Mouse (Mus musculus): ENCODE results near the gene Pbp2.

Pbp2 gene

GRCm38 (mm10) chr6:135310305-135310704 is at the start of gene Pbp2:
TSS of gene Pbp2 (minus strand) at chr6:135310405.
- no peak for DNase-seq

GRCm38 (mm10) chr6:135354953-135355352 is 44.7 kb upstream of the Pbp2 start:
- DNase-seq: no peak

GRCm38 (mm10) chr6:135352537-135352936 is 42.3 kb upstream of the Pbp2 start:
- no peak for DNase-seq

GRCm38 (mm10) chr6:135351638-135352302 is 41.6 kb upstream of the Pbp2 start:
- DNase-seq: no peak

GRCm38 (mm10) chr6:135341076-135341378 is 30.8 kb upstream of the Pbp2 start:
- no peak for DNase-seq

GRCm38 (mm10) chr6:135340355-135341075 is 30.3 kb upstream of the Pbp2 start:
- DNase-seq: no peak

- DNase-seq: no peak
Observed at GRCm38 (mm10) chr6:135336376-135336775, 26.2 kb upstream of the Pbp2 start.

- DNase-seq: no peak
Observed at GRCm38 (mm10) chr6:135333994-135334651, 23.9 kb upstream of the Pbp2 start.

- DNase-seq: no peak
Observed at GRCm38 (mm10) chr6:135332737-135333281, 22.6 kb upstream of the Pbp2 start.

- no peak for DNase-seq
Observed at GRCm38 (mm10) chr6:135331916-135332315, 21.7 kb upstream of the Pbp2 start.

GRCm38 (mm10) chr6:135326847-135327246 is 16.6 kb upstream of the Pbp2 start:
- no peak for DNase-seq

GRCm38 (mm10) chr6:135324686-135325300 is 14.6 kb upstream of the Pbp2 start:
- DNase-seq: no peak

- DNase-seq: no peak
Observed at GRCm38 (mm10) chr6:135324111-135324510, 13.9 kb upstream of the Pbp2 start.

- peak; percentile 31 to 49 for DNase-seq
Observed at GRCm38 (mm10) chr6:135323311-135323982, 13.2 kb upstream of the Pbp2 start.

- no peak for DNase-seq
Observed at GRCm38 (mm10) chr6:135322749-135323148, 12.5 kb upstream of the Pbp2 start.

GRCm38 (mm10) chr6:135319431-135319933 is 9.3 kb upstream of the Pbp2 start:
- DNase-seq: no peak

GRCm38 (mm10) chr6:135316141-135316540 is 5.9 kb upstream of the Pbp2 start:
- DNase-seq: no peak

GRCm38 (mm10) chr6:135313981-135314380 is 3.8 kb upstream of the Pbp2 start:
- DNase-seq: no peak

- no peak for DNase-seq
Observed at GRCm38 (mm10) chr6:135312038-135312437, 1.8 kb upstream of the Pbp2 start.

- no peak for DNase-seq
Observed at GRCm38 (mm10) chr6:135304576-135305260, 5.5 kb downstream of the Pbp2 start.

GRCm38 (mm10) chr6:135302421-135303125 is 7.6 kb downstream of the Pbp2 start:
- no peak for DNase-seq
